Mouse (Mus musculus) mouse trophoblast stem cell (cell line): ENCODE measurements around the gene H2-M11.

ENCODE experiments used
- in situ Hi-C, 2 experiments: fragments of 300-500 bp; cut with MseI, MboI; formaldehyde crosslinking; loops; 2 replicates in 1 of 2; 3 replicates in 1 of 2; pipeline ENCODE4 v1.15.1; 2025

The H2-M11 gene

GRCm38 (mm10) chr17:36546775-36547174 is at the start of gene H2-M11:
H2-M11 (plus strand) TSS chr17:36547075.
- in situ Hi-C loops = no loop called here

- in situ Hi-C loops = no loop called here
These were observed 46.4 kb upstream of the H2-M11 start for GRCm38 (mm10) chr17:36500435-36500834.

GRCm38 (mm10) chr17:36503910-36504309 is 43.0 kb upstream of the H2-M11 start:
- in situ Hi-C loops = no loop called here
